Mouse (Mus musculus) lung, adult 18-20 months (tissue): ENCODE results near the gene Daam1.

Experiments used
- DNase-seq, 2 experiments: peaks; one replicate each; pipeline ENCODE4 v3.0.0; 2022; ENCODE audit warnings: mixed read lengths in 2 of 2

Daam1 gene

DNA sequence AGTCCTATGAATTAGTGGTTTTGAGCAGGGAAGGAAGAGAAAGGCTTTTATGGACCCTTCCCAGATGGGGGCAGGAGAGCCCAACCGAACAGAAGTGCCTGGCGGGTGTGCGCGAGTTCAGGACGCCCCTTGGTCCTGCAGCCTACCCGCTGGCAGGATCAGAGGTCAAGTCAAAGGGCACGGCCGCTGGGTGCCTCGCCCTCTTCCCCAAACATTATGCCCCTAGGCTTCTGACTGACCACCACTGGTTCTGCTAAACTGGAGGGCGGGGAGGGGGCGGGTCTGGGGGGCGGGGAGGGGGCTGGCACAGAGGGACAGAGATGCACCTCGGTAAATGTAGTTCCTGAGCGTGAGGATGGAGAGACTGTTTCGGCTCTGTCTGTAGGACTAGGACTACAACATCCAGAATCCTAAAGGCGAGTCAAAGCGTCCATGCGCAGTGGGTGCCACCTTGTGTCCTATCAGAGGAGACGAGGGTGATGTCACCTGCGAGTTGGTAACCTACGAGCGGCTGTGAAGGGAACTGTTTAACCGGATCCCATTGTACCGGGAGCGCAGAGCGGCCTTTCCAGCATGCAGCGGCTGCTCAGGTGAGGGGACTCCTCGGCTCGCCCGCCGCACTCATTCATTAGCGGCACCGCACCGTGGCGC, at the start of gene Daam1:
Gene Daam1, plus strand, starts transcription at position 472 of the 651 bp plus-strand sequence.
- peak; percentile 97 to 98 for DNase-seq

DNA sequence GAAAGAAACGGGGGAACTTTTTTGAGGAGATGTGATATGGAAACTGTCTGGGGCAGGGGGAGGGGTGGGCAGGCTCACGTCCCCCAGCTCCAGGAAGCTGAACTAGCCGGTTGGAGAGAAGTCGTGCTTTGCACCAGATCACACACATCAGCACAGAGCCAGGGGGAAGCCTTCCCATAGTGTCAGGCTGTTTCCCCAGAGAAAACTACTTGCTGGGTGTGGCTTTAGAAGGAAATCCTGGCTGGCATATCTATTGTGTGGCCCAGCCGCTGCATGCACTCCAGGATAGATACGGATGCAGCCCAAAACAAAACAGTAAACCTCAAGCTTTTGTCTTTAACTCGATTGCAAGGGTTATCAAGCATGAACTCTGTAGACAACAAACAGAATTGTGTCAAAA, 49.7 kb upstream of the Daam1 start:
- DNase-seq = peak in 1 of 2 experiments; percentile 31

GRCm38 (mm10) chr12:71783970-71784369, 46.9 kb upstream of the Daam1 start:
- no peak for DNase-seq

DNA sequence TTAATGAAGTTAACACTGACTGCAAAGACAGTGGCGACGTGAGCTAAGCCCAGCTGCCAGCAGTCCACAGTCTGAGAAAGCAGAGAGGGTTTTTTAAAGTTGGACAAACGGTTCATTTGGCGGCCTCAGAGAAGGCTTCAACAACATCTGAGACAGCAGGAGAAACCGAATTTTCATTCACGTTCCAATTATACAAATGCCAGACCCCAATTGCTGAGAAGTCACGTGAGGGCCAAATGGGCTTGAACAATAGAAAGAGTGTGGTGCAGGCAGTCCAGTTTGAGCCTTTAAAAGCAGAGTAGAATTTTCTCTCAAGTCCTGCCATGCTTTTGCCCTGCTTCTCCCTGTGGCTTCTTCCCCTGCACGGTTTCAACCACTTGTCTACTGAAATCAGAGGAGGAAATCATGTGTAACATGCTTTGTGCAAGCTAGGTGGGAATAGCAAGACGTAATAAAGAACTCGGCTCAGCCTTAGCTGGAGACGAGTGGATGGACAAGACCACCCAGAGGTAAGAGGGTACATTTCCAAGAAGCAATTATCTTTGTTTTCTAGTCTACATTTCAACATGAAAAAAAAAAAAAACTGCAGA, 46.1 kb upstream of the Daam1 start:
- DNase-seq = no peak

GRCm38 (mm10) chr12:71786521-71786920, 44.4 kb upstream of the Daam1 start:
- no peak for DNase-seq

- no peak for DNase-seq
Observed at GRCm38 (mm10) chr12:71788791-71789190, 42.1 kb upstream of the Daam1 start.

DNA sequence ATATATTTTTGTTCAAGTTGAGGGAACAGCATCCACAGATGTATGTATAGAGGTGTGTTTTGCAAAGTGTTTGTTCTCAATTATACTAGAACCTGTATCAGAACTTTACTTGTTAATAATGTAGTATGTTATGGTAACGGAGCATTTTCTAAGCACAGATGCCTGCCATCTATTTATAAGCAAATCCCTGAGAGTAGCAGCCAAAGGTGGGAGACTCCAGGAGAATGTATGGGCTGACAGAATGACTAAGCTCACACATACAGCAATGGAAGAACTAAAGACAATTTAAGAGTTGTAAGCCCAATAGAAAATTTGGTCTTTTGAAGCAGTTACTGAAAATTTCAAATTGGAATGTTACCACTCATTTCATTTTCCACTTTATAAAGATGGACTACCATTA, 40.3 kb upstream of the Daam1 start:
- DNase-seq = no peak

GRCm38 (mm10) chr12:71793114-71793513, 37.8 kb upstream of the Daam1 start:
- no peak for DNase-seq

DNA sequence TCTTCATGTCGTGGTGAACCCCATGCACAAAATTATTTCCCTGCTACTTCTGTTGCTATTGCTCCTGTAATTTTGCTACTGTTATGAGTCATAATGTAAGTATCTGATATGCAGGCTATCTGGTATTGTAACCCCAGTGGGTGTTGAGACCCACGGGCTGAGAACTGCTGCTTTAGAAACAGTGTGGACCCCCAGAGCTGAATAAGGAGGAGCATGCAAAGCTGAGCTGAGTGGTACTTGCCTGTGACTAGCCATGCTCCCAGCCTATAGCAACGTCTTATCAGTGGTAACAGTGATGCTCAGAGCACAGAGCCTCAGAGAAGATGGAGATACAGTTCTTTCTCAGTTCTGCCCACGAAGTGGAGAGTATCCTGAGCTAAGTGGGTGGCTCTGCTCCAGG, 35.3 kb upstream of the Daam1 start:
- no peak for DNase-seq

GRCm38 (mm10) chr12:71796517-71796916, 34.4 kb upstream of the Daam1 start:
- DNase-seq = no peak

- DNase-seq = no peak
Observed at GRCm38 (mm10) chr12:71807306-71807705, 23.6 kb upstream of the Daam1 start.

DNA sequence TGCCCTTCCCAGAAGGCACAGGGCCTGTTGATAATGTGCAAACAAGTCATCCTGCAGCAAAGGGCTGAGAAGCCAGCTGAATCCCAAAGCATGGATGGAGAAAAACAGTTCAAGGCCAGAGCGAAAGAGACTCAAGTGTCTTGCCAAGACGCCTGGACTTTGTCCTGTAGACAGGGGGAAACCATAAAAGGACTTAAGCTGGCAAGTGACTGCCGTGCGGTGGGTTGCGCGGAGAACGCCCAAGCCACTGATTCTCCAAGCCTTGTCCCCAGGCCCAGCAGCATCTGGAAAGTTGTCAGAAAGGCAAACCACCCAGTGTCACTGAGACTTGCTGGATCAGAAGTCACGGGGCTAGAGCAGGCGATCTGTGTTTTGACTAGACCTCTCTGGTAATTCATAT, 22.2 kb upstream of the Daam1 start:
- DNase-seq = no peak

- no peak for DNase-seq
Observed at GRCm38 (mm10) chr12:71809550-71809949, 21.3 kb upstream of the Daam1 start.

GRCm38 (mm10) chr12:71812567-71812966, 18.3 kb upstream of the Daam1 start:
- DNase-seq = no peak

DNA sequence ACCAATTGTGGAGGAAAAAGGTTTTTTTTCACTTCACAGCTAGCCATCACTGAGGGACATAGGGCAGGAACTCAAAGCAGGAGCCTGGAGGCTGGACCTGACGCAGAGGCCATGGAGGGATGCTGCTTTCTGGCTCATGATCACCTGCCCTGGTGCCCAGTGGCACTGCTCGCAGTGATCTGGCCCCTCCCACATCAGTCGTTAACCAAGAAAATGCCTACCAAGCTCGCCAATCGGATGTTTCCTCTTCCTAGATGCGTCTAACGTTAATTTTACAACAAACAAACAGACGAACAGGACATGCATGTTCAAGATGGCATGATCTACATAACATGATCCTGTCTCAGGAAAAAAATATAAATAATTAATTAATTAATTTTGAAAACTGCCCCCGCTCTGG, 17.6 kb upstream of the Daam1 start:
- DNase-seq = no peak

- no peak for DNase-seq
Observed at GRCm38 (mm10) chr12:71813761-71814160, 17.1 kb upstream of the Daam1 start.

DNA sequence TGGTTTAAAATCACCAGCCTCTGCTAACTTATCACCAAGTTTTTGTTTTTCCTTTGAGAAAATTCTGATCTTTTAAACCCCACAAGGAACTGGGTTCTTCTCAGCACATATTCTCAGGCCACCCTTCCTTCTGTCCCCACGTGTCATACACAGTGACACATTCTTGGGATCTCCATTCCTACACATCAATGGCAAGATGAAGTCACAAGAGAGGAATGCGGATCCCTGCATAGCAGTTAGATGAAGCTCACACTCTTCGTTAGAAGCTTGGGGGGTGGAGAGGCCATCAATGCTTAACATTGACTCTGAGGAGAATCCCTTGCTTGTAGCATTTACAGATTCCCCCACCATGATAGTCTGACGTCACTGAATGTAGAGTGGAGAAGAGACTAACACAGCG, 10.8 kb upstream of the Daam1 start:
- no peak for DNase-seq

GRCm38 (mm10) chr12:71821272-71821671, 9.6 kb upstream of the Daam1 start:
- no peak for DNase-seq

GRCm38 (mm10) chr12:71821743-71822142, 9.1 kb upstream of the Daam1 start:
- DNase-seq = no peak

GRCm38 (mm10) chr12:71824927-71825326, 6.0 kb upstream of the Daam1 start:
- DNase-seq = no peak

GRCm38 (mm10) chr12:71830139-71830538, 739 bp upstream of the Daam1 start:
- no peak for DNase-seq

DNA sequence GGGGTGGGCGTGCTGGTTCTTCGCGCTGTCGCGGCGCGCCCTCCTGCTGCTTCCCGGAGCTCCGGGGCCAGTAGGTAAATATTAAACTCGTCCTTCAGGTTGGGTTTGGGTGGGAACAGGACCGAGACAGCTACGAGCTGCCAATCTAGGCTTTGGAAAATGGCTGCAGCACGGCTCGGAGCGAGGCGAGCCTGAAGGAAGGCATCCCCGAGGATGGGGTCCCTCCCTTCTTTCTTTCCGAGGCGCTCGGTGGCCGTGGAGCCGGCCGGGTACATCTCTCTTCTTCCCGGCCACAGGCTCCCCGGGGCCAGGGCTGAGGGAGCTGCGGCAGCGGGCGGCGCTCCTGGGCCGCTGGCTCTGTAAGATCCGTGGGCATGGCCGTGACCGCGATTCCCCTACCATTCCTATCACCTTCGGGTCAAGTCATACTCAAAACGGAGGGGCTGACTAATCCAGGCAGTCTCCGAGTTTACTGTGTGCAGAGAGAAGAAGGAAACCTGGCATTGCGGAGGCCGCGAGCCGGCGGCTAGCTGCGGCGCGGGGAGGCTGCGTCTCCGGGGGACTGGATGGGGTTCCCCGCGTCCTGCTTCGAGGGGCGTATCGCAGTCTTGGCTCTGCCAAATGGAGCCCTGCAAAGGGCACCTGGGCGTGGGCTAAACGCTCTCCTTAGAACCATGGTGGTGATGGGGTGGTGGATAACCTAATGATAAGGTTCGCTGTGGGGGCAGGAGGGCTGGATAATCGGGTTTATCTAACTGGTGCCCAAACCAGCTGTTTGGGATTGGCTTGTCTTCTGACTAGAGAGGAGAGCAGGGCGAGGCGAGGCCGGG, 595 bp downstream of the Daam1 start:
- DNase-seq = peak in 1 of 2 experiments; percentile 54

GRCm38 (mm10) chr12:71832225-71832624, 1.3 kb downstream of the Daam1 start:
- DNase-seq = peak; percentile 74 to 82

- DNase-seq = peak; percentile 49 to 63
Observed at GRCm38 (mm10) chr12:71834041-71834440, 3.2 kb downstream of the Daam1 start.
